Mouse (Mus musculus): ENCODE results near the gene Atp6v1e2. TPM values are rescaled to one million over a fixed set of nuclear protein-coding genes. Genes with fewer than 3 reads are reported as not detected.
A peak's percentile ranks its signal among the peaks of the same experiment; 100 is the strongest.

Atp6v1e2 gene
- total RNA-seq, 2 experiments from 2014 or later = not detected

- DNase-seq (ENCODE audit: low spot score in 2 of 2) = no peak
Measured at GRCm38 (mm10) chr17:86918786-86919185, 28.9 kb downstream of the Atp6v1e2 start.

DNA sequence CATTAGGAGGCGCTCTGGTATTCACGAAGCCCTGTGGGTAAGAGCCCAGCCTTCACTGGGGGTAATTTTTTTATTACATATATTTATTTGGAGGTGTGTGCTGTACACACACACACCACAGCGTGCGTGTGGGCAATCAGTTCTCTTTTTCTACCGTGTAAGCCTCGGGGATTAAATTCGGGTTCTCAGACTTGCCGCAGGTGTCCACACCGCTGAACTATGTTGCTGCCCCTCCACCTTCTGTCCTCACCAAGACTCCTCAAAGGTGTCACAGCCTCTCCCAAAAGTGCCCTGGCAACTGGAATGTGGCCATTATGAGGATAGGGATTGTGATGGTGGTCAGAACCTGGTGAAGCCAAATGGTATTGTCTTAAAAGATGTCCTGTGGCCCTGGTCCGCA is 30.6 kb downstream of the Atp6v1e2 start, which contains the start of gene Tmem247:
TSS of gene Tmem247 (plus strand) at position 301 of the 400 bp plus-strand sequence.
- DNase-seq (ENCODE audit: low spot score in 2 of 2) = no peak

GRCm38 (mm10) chr17:86915540-86915939 is 32.2 kb downstream of the Atp6v1e2 start:
- no peak for DNase-seq (ENCODE audit: low spot score in 2 of 2)

GRCm38 (mm10) chr17:86913003-86913607 is 34.6 kb downstream of the Atp6v1e2 start:
- peak in 1 of 2 experiments; percentile 45 for DNase-seq (ENCODE audit: low spot score in 2 of 2)

- DNase-seq (ENCODE audit: low spot score in 2 of 2) = no peak
Measured at GRCm38 (mm10) chr17:86911261-86911660, 36.4 kb downstream of the Atp6v1e2 start.

DNA sequence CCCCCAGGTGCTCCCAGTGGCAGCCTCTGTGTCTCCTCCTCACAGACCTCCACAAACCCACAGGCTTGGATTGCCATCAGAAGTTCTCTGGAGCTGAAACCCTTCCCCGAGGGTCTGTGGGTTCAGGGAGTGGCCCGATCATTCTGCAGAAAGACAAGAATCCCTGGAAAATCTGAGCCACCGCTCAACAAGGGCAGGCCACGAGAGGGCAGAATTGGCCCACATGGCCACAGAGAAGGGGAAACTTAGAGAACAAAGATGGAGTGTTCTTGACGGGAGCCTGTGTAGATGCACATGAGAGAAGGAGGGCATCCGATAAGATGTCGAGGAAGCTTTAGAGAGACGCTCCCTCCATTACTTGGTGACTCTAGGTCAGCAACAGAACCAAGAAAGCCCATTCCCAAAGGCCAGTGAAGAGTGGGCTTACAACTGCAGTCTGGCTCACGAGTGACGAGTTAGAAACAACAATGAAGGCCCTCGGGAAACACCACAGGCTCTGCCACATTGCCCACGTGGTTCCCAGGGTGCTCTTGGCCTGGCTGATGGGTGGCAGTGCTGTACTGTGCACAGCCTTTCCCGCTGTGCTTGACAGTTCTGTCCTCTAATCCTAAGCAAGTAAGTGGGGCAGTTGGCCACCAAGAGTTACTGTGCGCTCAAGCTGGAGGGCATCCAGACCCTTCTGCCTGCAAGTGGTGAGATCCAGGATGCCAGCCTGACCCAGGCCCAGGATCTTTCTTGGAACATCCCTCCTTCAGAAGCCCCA is 37.8 kb downstream of the Atp6v1e2 start:
- peak in 1 of 2 experiments; percentile 67 for DNase-seq (ENCODE audit: low spot score in 2 of 2)

DNA sequence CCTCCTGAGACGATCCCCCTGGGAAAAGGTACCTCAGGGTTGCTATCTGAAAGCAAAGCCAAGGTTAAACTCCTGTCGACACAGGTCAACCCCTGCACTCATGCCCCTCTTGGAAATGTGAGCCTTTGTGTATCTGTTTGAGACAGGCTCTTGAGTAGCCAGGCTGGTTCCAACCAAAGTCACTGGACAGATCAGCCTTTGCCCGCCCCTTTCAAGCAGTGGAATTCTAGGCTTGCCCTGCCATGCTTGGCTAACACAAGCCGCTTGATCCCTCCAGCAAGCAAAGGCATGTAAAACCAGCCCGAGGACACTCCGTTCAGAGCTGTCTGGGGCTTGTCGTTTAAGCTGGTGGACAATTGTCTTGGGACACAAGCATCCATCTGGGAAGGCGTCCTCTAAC is 39.4 kb downstream of the Atp6v1e2 start:
- DNase-seq (ENCODE audit: low spot score in 2 of 2) = no peak

- DNase-seq (ENCODE audit: low spot score in 2 of 2) = no peak
Measured at GRCm38 (mm10) chr17:86907092-86907491, 40.6 kb downstream of the Atp6v1e2 start.

DNA sequence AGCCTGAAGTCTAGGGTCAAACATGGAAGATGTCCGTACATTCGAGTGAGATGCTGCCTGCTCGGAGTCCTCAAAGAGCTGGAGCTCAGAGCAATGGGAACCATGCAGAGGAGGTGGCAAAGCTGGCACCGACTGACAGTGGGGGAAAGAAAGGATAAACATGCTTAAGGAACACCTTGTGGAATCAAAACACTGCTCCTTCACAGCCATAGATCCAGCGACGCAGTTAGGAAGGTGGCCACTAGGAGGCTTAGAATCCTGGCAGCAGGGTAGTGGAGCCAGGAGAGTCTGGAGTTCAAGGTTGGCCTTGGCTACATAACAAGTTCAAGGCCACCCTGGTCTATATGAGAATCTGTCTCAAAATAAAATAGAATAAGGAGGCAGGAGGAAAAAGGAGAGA is 41.1 kb downstream of the Atp6v1e2 start:
- DNase-seq (ENCODE audit: low spot score in 2 of 2) = no peak

DNA sequence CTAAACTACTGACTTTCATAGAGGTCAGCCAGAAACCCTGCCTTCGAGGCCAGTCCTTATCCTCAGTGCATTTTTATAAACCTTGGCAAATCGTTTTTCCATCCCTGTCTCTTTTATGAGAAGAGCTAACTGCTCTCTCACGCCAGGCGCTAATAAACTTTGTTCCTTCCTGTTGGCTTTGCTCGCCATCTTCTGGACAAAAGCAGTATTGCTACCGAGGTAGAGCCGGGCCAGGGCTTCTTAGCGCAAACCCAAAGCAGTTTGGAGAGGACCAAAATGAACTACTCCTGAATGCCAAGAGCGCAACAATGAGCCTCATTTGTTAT is 41.6 kb downstream of the Atp6v1e2 start:
- DNase-seq (ENCODE audit: low spot score in 2 of 2) = peak; percentile 80 to 92

- DNase-seq (ENCODE audit: low spot score in 2 of 2) = peak; percentile 24 to 55
Measured at GRCm38 (mm10) chr17:86905297-86906135, 42.2 kb downstream of the Atp6v1e2 start.

DNA sequence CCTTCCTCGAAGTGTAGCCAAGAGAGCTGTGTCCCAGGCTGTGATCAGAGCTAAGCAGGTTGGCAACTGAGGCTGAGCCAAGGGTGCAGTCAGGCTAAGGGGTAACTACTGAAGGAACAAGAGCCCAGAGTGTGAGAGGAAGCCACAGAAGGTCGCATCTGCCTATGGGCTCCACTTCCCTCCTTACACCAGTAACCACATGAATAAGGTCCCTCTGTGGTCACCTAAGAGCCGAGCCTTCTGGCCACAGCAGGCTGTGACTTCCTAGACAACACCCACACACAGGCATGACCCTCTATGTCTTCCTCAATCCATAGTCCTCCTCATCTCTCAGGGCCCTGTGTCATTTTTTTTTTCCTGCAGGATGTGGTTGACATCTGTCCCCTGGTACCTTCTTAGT is 43.5 kb downstream of the Atp6v1e2 start:
- no peak for DNase-seq (ENCODE audit: low spot score in 2 of 2)

DNA sequence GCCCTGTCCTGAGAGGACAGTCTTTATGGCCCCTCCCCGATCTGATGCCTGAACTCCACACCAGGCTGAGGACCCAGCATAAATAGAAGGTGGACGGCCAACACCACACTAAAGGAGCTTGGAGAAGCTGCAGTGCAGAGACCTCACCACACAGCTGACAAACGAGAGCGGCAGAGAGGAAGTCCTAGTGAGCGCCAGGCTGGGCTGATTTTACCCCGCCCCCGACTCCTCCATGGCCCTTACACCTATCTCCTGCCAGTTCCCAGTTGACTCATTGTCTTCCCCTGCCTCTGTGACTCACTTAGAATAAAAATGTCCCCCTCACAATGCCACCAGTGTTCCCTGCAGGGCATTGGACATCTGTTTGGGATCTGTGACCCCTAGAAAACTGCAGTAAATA is 44.1 kb downstream of the Atp6v1e2 start:
- peak in 1 of 2 experiments; percentile 39 for DNase-seq (ENCODE audit: low spot score in 2 of 2)

GRCm38 (mm10) chr17:86902399-86903067 is 45.2 kb downstream of the Atp6v1e2 start:
- DNase-seq (ENCODE audit: low spot score in 2 of 2) = no peak

- no peak for DNase-seq (ENCODE audit: low spot score in 2 of 2)
Measured at GRCm38 (mm10) chr17:86900564-86900963, 47.1 kb downstream of the Atp6v1e2 start.

DNA sequence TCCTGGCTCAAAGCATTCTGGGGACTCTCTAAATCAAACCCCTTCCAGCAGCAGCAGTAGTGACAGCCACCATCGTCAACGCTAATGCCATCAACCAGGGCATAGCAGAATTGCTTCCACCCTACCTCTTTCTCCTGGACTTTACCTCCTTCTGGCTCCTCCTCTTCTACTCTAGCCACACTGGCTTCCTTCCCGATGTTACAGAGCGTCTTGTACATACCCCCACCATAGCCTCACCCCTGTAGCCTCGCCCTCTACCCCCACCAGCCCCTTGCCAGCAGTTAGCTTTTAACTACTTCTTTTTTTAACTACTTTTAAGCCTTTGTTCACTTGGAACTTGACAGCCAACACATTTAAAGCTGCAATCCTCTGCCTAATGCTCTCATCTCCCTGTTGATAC is 47.9 kb downstream of the Atp6v1e2 start:
- no peak for DNase-seq (ENCODE audit: low spot score in 2 of 2)

- no peak for DNase-seq (ENCODE audit: low spot score in 2 of 2)
Measured at GRCm38 (mm10) chr17:86897486-86898165, 50.1 kb downstream of the Atp6v1e2 start.

DNA sequence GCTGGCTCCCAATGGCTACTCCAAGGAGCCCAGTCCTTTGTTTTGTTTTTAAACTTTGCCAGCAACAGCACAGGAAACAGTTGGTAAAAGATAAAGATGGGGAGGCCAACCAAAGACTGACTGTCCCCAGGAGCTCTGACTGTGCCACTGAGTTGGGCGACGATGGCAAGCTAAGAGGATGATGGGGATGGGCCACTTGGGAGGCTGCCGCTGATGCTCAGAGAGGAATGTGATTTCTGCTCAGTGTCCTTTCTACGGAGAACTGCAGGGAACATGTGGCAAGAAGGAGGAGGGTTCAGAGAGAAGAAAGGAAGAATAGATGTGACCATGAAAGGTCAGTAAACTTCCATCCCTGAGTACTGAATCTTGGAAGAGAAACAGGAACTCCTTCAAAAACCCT is 52.5 kb downstream of the Atp6v1e2 start:
- no peak for DNase-seq (ENCODE audit: low spot score in 2 of 2)
